Mouse (Mus musculus) embryo, embryonic 11.5 days (tissue): Measurements from ENCODE around the gene Tmem229a.
A peak's percentile ranks its signal among the peaks of the same experiment; 100 is the strongest.

Experiments
- DNase-seq: peaks from one replicate; pipeline ENCODE4 v3.0.0-alpha.2; 2012; ENCODE audit warnings: low read depth, low spot score

Tmem229a gene

DNA sequence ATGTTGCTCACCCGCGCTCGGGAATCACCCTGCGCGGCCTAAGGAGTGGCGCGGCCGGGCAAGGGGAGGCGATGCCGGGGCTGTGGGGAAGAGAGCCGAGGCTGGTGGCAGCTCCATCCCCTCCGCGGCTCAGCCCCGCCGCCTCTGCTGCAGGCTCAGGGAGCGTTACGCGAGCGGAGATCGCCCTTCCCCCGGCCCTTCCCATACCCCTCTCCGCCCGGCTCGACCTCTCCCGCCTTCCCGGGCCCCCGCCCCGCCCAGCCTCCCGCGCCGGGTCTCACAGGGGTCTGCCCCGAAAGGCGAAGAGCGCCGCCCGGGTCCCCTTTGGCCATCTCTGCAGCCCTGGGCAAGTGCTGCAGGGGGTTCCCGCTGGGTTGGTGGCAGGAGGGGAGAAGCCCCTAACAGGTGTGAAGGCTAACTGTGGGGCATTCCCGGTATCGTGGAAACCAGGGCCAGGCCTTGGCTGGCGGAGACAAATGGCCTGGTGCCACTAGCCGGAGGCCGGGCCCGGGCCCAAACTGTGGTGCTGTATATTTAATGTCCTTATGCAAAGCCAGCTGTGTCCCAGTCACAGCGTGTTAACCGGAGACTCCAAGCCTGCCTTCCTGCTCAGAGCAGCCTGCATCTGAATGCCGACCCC is at the start of gene Tmem229a:
Tmem229a (minus strand) TSS at position 352 of the 640 bp plus-strand sequence.
- DNase-seq, result peak; percentile 24

DNA sequence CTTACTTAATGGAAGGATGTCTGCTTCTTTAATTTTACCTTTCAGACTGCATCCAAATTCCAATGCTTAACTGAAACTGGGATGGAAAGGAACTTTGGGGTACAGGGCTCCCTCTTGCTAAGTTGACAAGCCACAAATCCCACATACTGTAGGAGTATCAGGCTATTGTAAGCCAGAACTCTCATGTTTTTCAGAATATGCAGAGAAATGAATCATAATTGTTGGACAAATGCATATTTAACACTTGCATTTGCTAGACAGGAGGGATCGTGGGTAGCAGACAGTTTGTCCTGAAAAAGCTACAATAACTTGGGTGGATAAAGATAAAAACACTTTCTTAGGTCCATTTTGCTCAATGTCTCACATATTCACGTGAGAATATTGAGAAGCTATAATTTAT is 37.7 kb upstream of the Tmem229a start:
- DNase-seq, result no peak

DNA sequence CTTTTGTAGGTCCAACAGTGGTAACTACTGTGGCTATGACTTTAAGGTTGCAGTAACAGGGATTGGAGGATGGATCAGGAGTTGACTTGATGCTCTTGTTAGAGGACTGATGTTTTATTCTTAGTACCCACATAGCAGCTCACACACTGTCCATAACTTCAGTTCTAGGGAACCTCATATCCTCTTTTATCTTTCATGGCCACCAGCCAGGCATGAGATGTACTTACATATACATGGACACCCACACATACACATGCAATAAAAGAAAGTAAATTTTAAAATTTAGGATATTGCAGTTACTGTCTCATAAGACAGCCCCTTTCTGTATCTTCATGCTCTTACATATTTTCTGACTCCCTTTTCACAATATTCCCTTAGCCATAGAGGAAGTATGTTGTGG is 33.7 kb upstream of the Tmem229a start:
- no peak for DNase-seq

DNA sequence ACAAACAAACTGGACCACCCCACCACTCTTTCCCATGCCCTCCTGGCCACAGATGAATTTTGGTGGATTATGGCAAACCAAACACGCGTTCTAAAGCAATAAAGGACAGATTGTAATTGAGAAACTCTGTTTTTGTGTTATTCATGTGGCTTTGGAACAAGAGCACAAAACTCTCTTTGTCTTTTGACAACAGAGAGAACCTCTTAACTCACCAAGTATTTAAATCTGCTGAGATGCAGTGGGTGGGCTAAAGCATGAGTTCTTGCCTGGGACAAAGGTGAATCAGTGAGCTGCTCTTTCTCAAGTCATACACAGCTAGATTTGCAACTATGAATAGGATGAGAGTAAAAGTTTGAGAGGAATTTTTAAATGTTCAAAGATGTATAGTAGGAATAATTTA is 20.1 kb upstream of the Tmem229a start:
- no peak for DNase-seq

DNA sequence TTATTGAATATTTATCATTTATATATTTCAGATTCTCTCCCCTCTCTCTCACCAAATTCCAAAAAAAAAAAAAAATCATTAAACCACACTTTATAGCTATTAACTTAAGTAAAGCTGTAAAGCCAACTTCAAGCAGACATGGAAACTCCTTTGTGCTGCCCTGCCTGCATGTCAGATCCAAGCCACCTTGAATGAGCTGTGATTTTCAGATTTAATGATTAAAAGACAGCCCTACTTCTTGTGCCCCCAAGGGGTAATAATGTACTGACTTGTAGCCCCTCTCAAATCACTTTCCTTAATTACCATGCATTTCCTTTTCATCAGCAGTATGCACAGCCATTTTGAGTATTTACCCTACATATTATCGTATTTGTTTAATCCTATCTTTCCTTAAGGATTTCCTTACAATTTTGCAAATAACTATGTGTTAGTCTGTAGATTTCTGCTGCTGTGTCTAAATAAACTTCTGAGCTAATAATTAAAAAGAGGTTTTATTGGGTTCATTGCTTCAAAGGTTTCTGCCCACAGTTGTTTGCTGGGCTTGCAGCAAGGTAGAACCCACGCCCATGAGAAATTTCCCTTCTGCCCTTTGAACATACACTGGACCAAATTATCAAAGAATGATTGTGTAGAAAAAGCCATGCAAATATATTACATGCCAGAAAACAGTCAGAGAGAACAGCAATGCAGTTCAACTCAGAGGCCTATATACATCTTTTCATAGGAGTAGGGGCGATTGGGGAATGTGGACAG is 12.6 kb upstream of the Tmem229a start:
- DNase-seq, result no peak

DNA sequence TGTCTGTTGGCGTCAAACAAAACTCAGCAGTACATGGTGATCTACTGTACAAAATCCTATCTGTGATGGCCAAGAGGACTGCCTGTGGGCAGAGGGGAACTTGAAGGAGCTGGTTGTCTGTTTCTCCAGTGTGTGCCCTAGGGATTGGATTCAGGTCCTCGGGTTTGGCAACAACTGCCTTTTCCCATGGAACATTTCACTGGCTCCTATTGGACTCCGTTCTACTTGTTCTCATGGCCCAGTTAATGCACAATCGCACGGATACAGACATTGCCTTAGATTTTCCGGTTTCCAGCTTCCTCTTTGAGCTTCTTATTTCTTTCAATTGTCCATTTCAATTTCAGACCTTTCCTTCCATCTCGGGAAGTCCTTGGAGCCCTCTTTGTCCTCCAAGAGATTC is 11.6 kb upstream of the Tmem229a start:
- no peak for DNase-seq

DNA sequence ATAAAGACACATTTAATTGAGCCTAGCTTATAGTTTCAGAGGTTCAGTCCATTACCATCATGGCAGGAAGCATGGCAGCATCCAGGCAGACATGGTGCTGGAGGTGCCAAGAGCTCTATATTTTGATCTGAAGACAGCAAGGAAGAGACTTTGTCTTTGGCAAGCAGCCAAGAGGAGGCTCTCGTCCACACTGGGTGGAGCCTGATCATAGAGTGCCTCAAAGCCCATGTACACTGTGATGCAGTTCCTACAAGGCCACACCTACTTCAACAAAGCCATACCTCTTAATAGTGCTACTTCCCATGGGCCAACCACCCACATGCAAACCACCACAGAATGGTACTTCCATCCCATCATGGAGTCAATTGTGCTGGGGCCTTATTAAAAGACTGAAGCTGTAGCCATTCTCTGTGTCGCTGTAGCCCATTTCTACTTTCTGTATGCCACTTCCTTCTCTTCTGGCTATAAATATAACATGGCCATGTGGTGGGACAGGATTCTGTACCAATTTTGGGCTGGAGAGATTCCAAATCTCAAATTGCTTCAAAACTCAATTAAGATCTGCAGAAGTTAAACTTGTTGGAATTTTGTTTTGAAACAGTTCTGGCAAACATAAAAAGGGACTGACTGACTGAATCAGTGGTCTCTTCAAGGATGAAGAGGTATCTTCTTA is 10.0 kb upstream of the Tmem229a start:
- DNase-seq, result no peak

DNA sequence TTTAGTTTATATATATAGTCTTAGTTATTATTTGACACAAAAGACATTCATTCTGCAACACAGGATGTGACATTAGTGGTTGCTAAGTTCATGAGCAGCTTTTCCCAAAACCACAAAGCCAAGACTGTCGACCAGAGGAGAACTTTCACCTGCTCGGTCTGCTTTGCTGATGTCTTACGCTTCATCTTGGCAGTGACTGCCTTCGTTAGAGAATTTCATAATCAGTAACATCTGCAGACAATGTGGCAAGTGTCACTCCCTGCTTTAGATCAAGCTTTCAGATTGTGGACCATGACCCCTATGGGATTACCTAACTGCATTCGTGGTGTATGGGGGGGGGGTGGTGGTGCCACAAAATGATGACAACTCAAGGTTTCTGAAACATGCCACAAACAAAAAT is 7.7 kb upstream of the Tmem229a start:
- DNase-seq, result no peak

DNA sequence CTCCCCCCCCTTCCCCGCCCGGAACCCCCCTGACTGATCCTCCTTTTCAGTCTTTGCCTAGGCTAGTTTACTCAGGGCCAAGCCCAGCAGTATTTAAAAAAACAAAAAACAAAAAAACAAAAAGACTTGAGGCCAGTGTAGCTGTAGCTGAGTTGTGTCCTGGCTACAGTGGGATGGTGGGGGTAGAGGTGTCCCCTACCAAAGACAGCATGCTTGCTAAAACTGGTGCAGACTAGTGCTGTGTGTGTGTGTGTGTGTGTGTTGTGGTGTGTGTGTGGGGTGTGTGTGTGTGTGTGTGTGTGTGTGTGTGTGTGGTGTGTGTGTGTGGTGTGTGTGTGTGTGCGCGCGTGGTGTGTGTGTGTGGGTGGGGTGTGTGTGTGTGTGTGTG is 483 bp upstream of the Tmem229a start:
- DNase-seq, result no peak

DNA sequence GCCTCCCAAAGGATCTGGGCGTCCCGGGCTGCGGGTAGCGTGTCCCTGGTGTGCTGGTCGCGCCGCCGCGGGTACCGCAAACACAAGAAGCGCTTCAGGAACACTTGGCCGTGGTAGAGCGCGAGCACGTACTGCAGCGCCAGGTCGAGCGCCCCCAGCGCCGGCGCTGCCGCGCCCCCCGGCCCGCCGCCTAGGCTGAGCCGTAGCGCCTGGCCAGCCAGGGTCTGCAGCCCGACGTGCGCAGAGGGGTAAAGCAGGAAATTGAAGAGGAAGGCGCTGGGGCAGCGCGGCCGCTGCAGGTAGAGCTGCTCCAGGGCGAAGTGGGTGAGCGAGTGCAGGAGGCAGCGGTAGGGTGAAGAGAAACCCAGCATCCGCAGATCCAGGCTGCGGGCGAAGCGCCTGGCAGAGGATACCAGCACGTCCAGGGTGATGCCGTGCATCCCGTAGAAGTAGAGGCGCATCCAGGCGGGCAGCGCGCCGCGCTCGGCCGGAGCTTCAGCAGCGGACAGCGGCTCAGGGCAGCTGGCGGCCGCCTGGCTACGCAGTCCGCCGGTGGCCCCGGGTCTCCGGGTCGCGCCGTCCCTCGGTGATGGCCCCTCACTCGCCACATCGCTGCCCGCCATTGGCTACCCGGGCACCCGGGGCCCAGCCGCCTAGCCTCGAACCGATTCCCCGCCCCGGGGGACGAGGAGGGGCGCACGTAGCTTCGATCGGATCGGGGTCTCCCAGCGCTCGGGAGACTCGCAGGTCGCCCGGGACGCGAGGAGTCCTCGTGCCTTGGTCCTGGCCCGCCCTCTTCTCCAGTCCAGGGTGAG is 759 bp downstream of the Tmem229a start:
- DNase-seq, result peak; percentile 44

DNA sequence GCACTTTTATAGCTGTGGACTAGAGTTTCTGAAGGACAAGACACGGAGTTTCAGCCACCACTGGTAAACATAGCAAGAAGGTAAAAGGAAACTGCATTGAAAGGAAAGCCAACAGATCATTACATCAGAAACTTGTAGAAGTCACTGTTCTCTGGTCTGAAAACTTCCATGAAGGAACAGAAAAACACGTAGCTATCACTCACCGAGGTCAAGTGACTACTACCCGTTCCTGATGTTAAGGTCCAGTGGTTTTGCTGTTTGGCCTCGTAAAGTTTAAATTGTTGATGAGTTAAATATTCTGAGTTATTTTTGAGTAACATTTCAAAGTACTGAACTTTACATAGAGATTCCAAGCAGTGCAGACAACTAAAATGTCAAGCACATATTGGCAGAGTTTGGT is 2.0 kb downstream of the Tmem229a start:
- no peak for DNase-seq

DNA sequence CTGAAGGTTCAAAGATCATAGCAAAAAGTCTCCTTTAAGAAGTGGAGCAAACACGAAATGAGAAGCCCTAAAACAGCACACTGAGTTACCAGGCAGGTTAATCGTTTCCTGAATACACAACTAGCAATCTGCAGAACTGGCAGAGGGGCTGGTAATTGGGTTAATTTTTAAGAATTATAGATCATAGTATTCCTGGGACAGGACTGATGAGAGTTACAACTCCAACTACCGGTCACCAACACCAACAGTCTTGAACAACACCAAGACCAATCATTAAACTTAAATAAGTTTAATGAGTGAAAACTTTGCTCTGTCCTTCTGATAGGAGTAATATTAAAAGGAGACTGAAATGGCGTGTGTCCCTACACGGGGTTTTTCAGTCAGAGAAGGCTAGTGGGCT is 3.8 kb downstream of the Tmem229a start:
- no peak for DNase-seq

DNA sequence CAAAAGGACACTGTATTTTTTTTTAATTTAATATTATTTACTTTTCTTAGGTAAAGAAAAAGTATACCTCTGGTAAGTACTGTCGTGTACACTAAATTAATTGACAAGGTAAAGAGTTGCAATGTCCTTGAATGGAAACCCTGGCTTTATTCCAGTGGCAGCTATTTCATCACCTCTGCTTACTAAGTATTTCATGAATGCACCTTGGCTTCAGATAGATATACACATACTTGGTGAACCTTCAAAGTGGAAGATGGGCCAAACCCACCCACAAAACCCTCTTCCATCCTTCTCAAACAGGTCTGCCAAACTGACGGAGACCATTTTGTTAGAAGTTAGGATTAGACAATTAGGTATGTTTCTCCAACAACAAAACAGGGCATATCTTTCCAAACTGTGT is 5.4 kb downstream of the Tmem229a start:
- no peak for DNase-seq

DNA sequence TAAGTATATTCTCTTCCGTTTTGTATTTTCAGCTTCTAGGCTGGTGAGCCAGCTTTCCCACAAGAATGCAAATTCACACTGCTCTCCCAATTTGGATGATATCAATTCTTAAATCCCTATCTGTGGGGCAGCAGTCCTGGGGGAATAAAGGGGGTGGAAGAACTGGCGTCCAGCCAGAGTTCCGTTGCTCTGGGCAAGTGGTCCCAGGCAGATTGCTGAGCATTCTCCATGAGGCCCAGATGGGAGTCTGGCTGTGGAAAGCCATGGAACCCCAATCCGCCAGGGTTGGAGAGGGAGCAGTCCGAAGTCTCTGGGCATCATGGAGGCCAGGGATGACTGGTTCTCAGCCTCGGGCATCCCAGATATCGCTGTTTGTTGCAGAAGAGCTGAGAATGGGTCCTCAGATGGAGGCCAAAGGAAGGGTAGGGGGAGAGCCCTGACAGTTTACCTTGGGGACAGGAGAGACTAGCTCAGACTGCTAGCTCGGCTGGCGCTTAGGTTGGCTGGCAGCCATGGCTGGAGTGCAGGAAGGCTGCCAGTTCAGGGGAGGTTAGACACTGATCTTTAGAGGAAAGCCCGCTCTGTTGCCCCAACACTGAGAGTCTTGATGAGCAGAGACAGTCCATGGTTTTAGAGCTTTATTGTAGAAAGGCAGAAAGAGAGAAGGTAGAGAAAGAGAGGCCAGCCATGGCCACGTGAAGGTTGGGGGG is 30.9 kb downstream of the Tmem229a start:
- DNase-seq, result no peak

DNA sequence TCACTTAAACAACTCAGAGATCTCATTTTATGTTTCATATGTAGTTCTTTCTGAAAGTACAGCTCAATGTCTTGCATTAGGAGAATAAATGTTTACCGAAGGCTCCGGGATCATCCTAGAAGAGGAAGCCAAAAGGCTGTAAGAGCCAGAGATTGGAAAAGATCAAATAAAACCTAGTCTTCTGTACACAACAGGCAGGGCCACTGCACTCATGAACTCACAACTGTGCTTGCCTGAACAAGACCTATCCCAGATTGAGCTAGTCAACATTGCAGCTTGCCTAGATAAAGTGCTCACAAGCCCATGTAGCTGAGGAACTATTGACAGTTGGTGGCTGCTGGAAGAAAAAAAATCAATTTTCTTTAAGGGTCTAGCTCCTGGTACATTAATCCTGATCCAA is 42.5 kb downstream of the Tmem229a start:
- DNase-seq, result no peak

DNA sequence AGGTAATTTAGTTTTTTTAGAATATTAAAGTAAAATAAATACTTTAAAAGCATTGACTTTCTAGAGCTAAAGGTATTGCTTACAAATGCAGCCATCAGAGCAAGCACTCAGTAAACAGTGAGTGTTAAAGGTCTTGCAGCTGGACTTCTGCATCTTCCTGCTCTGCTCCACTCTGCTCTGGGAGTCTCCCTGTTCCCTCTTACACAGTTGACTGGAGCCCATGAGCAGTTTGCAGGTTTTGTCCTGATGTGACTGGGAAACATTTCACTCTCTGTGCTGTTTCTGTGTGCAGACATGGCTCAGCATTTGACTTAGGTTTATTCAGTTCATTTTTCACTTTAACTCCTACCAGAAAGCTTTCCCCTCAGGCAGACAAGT is 45.4 kb downstream of the Tmem229a start:
- DNase-seq, result no peak

DNA sequence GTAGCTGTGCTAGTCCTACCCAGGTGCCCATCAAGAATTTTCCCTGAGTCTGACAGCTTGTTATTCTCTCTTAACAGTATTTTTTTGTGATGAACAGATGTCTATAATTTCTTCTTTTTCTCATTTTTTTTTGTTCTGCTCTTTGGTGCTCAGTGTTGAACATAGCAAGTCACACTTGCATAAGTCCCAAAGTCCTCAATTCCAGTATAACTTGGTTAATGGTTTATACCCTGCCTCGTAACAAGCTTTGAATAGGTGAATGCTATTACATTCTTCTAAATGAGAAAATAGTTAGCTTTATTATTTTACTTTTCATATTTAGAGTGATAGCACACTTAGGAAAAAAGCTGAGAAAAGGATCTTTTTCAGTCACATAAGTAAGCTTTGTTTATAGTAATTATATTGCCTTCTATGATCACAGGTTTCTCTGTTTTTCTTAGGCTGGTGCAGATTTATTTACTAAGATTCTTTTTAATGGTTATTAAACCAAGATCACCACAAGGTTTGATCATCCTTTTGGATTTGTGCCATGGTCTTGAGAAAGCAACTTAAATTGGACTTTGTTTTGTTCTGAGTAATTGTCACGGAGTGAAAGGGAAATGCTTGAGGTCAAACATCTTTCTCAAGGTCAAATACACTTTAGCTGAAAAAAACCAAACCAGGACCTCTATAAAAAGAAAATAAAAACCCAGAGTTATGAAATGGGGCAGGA is 45.9 kb downstream of the Tmem229a start:
- no peak for DNase-seq

DNA sequence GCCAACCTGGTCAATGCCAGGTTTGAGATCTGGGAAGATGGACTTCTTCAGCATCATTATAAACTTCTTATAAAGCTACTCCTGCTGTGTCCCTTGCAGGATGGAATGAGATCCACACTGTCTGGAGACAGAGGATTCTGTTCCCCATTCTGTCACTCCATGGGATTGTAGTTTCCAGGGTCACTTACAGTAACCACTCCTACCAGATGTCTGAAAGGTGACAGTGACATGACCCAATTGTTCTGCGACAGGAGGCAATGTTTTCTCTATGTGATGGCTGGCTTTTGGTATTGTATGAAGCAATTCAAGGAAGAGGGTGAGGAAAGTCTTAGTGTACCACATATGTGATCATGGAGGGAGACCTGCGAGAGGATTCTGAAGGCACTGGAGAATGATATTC is 48.3 kb downstream of the Tmem229a start:
- no peak for DNase-seq

DNA sequence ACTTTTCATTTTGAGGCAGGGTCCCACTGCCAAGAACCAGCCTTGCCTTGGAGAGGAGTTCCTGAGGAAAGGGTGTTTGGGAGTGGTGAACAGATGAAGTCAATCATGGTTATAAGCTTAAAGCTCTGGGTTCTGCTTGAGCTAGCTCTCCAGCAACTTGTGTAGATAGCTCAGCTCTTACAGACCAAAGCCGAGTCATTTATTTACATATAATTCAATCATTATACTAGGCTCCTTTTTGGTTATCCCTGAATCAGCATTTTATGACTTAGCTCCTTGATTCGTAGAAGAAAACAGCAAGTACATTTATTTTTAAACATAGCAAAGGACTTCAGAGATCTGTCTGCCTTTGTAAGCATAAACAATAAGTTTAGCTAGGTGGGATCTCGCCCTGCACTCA is 51.0 kb downstream of the Tmem229a start:
- DNase-seq, result no peak
